Mouse (Mus musculus) adrenal gland, postnatal 36 days (tissue): ENCODE results near the gene Srf. TPM values are rescaled to one million over a fixed set of nuclear protein-coding genes. Genes with fewer than 3 reads are reported as not detected.
"Not testable (repeated sequence)": the region's sequence is repeated elsewhere in the genome, so short reads cannot be mapped to it uniquely, and the experiment has no call there.

Experiments
- DNase-seq, 2 experiments: peaks; one replicate each; pipeline ENCODE4 v3.0.0; 2021; ENCODE audit warnings: mixed read lengths in 1 of 2
- long read RNA-seq, 2 experiments: library from polyadenylated mRNA; stranded (forward); transcript quantifications; one replicate each; pipeline ENCODE4 v2.0.0; 2021; ENCODE audit warnings: borderline sequencing depth in 2 of 2
- total RNA-seq, 2 experiments: library from RNA; stranded (reverse); gene quantifications; 2 replicates each; pipeline ENCODE4 v1.2.3; 2021

Gene Srf
- total RNA-seq, result 10 to 100 TPM; 43.1 to 46.5 TPM
- long read RNA-seq, experiment 1, partial matches to known transcripts, result 4 of 16 reads
- long read RNA-seq, experiment 1, other reads (novel, unspliced or antisense), result 5 of 16 reads
- long read RNA-seq, experiment 2, partial matches to known transcripts, result 2 of 9 reads
- long read RNA-seq, experiment 2, other reads (novel, unspliced or antisense), result 3 of 9 reads

DNA sequence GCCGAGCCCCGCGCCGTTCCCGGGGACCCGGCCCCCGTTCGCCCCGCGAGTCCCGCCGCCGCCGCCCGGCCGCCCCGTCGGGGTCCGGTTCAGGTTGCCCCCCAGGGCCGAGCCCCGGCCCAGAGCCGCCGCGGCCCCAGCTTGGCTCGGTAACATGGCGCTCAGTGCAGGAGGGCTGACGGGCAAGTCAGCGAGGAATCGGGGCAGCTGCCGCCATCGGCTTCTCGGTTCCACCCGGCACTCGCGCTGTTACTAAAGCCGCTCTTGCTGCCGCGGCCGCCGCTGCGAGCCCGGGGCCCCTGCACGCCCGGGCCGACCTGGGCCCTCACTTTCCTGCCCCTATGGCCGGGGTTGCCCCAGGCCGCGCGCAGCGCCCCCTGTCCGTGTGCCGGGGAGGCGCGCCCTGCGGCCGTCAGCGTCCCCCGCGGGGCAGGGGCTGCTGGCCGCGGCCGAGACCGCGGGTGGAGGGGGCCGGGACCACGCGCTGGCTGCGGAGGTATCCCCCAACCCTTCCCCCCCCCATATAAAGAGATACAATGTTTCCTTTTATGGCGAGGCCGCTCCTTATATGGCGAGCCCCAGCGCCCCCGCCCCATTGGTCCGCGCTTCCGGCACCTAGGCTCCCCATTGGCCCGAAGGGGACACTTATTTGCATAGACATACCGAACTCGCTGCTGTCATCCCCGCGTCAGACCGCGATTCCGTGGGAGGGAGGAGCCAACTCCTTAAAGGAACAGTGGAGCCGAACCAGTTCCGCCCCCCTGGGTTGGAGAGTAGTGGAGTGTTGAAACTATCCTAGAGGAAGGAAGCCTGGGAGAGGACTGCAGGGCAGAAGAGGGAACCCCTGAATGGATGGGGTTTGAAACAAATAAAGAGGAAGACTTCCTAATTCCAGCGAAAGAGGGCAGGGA lies at the start of gene Srf:
Srf (minus strand) TSS at position 503 of the 911 bp plus-strand sequence.
- DNase-seq, result peak; percentile 97 to 98

DNA sequence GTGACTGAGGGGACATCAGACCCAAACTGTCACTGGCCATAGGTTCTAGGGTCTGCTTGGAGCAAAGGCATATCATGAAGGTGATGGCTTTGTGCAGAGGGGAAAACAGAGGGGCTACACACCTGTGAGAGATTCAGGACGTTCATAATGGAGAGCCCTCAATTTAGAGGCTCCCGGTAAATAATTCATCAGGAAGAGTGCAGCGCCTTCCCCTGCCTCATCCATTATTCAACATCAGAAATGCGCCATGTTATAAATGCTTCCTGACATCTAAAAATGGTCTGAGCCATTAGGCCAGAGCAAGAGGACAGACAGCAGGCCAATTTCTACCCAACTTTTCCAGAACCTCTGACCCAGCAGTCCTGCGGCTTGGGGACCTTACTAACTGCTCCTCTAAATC lies 49.2 kb upstream of the Srf start:
- DNase-seq, result no peak

DNA sequence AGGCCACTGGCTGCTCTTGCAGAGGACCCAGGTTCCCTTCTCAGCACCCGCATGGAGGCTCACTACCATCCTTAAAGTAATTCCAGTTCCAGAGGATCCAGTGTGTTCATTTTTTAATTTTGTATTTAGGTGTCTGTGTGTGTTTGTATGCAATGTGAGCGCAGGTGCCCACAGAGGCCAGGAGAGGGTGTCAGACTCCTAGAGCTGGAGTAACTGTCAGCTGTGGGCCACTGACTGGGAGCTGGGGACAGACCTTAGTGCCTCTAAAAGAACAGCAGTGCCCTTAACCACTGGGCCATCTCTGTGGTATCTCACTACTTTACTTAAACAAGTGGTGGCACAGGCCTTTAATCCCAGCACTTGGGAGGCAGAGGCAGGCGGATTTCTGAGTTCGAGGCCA lies 47.3 kb upstream of the Srf start:
- DNase-seq, result no peak

DNA sequence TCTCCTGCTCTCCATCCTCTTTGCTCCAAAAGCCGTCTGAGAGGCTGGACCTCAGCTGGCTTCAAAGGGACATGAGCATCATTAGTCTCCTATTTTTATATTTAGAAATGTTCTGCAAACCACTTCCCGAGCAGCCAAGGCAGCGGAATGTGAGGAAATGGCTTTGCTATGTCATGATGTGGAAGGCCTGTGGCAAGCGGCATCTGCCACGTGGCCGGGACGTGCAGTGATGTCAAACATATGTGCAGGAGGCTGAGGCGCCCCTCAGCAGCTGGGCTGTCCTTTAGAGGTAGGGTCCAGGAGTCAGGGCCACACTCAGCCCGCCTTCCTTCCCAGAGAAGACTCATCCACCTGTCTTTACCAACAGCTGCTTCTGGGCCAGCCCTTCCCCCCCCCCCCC lies 46.2 kb upstream of the Srf start:
- DNase-seq, result no peak

DNA sequence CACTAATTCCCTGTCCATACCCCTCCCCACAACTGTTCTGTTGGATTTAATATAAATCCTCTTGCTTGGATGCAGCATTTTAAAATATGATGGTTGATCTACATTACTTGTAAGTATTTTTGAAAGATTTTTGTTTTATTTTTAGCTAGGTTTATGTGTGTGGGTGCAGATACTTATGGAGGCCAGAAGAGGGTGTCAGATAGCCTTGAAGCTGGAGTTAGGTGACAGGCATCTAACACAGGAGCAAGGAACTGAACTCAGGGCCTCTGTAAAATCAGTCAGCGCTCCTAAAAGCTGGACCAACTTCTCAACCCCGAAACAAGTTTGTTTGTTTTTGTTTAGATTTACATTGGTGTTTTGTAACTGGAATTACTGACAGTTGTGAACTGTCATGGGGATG lies 44.6 kb upstream of the Srf start:
- no peak for DNase-seq

DNA sequence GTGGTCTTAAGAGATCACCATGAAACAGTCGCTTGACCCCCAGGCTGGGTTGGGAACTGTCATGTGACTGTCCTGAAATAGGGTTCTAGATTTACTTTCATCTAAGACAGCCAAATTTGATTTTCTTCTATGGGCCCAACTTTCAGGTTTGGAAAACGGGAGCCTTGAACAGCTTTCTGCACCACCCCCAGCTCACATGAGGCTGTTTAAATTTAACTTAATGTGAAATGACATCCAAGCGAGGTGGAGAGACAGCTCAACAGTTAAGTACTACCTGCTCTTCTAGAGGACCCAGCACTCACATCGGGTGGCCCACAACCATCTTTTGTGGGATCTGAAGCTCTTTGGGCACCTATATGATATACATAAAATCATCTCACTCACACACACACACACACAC lies 43.0 kb upstream of the Srf start:
- no peak for DNase-seq

DNA sequence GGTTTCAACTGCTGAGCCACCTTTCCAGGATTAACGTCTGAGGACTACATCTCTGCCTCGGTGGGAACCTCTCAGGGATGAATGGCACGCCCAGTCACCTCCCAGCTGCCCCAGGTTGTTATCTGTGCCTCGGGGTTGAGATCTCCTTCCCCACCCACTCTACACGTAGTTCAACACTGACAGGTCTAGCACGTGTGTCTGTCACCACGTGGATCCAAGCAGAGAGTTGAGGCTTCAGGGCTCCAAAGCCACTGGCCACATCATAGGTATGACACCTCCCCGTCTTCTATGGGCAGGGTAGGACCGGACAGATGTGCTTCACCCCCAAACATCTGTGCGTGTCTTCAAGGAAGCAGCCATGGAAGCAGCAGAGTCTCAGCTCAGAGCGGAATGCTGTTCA lies 42.0 kb upstream of the Srf start:
- DNase-seq, result no peak

DNA sequence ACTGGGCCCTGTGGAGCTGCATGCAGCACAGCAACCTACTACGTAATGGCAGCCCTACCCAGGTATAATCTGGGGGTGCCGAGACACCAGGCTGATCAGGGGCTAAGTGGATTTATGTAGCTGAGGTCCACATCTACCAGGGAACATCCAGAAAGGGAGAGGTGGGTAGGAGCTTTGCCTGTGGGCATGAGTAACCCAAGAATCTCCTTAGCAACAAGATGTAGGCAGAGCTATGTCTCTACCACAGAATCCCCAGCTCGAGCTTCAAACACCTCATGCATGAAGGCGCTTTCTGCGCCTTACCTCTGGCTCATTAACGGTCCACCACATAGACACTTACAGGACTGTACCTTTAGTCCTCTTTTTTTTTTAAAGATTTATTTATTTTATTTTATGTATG lies 39.4 kb upstream of the Srf start:
- DNase-seq, result no peak

DNA sequence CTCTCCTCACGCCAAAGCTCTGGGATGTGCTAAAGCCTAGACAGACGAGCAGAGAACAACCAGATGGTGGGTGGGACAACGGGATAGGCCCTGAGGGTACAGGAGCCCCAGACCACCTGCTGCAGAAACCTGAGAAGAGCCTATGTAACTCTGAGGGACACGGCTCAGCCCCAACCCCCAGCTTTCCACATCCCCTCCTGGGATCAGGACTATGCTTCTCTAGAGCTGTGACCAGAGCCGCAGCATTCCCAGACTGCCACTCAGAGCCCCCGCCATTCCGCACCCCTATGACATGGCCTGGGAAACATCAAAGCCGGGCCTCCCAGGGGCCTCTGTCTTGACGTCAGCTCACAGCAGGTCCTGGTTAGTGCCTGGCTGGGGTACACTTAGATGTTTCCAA lies 38.6 kb upstream of the Srf start:
- no peak for DNase-seq

DNA sequence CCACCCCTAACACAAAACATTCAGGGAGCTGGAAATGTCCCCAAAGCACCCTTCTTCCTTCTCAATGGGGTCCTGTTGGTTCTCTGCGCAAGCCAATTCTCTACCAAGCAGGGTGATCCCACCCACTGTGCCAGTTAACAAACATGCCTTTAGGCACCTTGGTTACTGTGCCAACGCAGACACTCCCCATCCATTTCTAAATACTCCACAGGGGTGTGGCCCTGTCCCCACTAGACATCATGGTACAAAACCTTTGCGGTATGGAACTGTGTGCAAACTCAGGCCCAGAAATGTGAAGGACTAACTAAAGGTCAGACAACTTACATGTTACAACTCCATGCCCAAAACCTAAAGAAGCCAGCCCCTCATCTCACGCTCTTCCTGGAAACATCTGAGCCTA lies 37.1 kb upstream of the Srf start:
- no peak for DNase-seq

DNA sequence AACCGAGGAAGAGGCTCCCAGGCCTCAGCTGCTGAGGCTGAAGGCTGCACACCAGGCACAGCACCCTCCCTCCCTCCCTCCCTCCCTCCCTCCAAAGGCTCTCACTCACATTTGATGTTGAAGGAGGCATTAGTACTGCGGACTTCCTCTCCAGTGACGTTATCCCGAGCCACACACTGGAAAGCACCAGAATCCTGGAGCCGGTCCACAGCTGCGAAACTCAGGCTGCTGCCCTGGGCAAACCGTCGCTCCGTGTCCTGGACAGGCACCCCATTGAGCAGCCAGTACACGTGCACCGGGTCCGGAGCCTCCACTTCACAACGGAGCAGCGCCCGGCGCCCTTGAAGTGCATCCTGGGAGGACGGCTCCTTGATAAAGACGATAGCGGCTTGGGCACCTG lies 35.4 kb upstream of the Srf start:
- DNase-seq, result peak in 1 of 2 experiments; percentile 22

DNA sequence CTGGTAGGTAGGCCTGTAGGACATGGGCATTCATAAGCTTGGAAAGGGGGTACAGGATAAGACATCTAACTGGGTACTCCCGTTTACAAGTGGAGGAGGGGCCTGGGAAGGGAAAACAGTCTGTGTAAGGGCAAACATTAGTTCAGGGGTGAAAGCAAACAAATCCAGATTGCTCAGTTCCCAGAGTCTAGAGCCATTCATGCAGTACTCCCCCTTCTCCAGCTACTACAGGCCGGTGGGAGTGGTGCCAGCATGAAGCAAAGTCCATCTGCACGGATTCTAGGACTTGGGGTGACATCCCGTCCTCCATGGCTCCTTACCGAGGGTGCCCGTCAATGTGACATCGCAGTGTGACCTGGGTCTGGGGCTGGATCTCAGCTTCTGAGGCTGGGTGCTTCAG lies 34.5 kb upstream of the Srf start:
- DNase-seq, result no peak

DNA sequence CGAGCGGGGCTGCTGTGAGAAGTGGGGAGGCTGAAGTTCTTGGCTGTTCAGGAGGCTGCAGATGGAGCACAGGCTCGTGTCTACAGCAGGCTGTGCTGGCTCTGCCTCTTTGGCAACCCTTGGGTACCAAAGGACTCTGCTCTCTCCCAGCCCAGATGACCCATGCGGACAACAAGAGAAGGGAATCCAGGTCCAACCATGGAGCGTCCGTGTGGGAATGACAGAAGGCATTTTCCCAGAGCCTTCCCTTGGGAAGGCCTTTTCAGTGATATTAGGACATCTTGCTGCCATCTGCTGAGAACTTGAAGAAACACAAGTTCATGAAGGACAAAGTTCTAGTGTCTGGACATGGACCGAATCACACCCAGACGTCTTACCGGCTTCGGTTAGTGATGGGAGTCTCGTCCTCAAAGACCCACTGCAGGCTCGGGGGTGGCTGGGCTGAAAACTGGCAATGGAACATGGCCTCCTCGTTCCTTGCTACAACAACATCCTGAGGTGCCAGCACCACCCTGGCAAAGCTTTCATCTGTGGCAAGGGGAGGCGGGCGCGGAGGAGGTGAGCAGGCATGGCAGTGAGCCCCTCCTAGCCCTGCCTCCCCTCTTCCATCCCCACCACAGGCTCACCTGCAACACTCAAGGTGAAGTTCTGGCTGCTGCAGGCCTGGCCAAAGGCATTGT lies 33.8 kb upstream of the Srf start:
- no peak for DNase-seq

DNA sequence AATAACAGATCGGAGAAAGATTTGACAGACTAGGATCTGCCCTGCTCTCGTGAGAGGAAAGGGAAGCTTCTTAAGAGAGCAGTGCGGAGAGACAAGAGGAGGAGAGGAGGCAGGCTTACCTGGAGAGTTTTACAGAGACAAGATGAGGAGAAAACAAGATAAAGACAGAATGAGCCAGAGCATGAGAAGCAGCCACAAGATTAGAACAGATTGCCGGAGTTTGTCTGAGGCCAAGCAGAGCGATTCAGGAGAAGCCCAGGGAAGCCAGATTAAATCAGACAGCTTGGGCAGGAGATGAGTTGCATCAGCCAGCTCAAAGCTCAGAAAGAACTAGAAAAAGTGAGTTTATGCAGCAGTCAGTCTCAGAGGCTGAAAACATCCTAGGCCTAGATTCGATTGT lies 32.9 kb upstream of the Srf start:
- no peak for DNase-seq

DNA sequence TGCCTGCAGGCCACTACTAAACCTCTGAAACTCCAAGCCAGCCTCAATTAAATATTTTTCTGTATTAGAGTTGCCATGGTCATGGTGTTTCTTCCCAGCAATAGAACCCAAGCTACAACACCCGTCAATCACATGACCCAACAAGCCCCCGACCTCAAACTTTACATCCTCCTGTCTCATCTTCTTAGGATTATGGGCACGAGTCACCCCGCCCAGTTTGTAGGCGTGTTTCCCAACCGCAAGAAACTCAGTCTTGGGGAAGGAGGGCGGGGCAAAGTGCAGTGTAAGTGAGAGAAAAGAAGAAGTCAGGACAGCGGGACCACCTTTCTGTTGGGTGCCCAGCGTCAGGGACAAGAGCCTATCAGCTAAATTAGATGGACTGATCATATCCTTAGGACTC lies 32.2 kb upstream of the Srf start:
- no peak for DNase-seq

DNA sequence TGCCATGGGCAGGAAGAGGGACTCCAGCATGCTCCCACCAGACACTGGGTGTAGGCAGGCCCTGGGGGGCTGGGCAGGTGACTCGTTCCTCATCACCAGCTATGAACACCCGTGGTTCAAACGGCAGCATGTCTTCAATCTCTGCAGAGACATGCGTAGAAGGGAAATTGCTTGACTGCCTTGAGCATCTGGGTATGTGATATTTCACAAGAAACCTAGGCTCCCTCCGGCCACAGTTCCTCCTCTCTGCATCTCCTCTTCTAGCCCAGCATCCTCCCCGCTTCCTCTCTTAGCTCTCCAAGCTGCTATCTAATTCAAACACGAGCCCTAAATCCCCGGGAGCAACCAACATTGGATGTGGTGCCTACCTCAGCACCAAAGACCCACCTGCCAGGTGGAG lies 30.4 kb upstream of the Srf start:
- DNase-seq, result no peak

DNA sequence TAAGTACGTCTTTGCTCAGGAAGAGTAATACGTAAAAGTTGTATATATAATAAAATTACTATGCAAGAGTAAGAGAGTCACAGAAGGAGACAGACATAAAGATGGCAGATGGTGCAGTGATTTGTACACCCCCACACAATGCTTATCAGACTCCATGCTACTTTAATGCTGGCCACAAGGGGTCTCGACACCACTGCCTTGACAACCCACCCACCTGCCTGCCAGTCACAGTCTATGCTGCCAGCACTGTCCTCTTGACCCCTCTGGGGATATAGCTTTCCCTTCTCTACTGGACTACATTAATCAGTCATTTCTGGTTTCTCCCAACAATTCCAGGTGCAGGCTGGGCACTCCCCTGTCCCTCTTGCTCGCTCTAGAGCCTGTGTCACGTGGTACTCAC lies 22.7 kb upstream of the Srf start:
- no peak for DNase-seq

DNA sequence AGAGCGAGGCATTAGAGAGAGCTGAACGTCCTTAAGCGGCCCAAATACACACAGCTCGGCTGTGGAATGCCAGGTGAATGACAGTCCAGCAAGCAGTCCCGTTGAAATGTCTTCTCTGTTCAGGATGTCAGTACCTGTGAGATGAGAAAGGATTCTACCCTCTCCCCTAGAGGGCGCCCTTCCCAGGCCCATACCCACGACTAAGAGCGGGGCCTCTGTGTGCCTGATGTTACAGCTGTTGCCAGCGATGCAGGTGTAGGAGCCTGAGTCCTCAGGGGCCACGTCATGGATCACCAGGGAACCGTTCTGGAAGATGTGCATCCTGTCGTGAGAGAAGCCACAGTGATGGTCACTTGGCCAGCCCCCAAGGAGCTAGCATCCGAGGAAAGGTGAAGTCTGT lies 20.1 kb upstream of the Srf start:
- peak; percentile 14 to 52 for DNase-seq

DNA sequence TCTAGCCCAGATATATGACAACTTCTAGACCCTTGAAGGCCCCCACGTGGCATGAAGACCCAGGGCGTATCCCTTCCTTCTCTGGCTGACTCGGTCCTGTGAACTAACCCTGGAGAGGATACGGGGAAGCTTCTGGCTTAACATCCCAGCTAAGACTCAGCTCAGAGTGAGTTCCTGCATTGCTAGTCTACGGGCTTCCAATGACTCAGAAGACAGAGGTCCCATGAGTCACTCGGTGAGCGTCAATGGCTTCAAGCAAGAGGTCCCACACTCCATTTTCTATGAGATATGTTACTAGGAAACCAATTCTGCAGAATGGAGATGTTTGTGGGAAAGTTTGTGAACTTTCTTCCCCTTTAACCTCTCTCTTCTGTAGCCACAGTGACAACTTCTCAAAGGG lies 18.6 kb upstream of the Srf start:
- peak; percentile 33 to 35 for DNase-seq

DNA sequence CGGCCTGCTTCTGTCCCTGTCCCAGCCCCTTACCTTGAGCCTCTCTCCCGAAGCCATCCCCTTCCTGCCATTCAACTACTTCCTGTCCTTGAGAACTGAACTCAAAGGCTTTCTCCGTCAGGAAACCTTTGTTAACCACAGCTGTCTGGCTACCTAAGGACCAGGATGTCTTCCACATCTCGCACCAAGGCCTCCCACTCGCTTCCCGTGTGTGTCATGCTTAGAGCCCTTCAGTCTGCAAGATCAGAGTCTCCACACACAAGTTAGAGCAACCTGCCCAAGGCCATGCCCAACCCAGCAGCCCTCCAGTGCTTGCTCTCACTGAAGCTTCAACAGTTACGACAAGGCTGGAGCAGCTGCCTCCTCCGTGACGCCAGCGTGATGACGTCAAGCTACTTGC lies 15.0 kb upstream of the Srf start:
- peak in 1 of 2 experiments; percentile 25 for DNase-seq

DNA sequence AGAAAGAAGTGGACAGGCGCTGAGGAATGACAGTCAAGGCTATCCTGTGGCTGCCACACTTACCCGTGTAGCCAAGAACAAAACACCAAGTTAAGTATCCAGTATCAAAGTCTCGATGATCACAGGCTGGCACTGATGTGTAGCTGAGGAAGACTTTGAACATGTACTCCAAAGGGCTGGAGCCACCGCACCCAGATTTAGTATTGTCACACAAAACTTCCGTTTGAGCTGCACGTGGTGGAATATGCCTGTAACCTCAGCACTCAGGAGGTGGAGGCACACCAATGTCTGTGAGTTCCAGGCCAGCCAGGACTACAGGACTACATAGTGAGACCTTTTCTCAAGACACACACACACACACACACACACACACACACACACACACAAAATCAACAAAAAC lies 3.2 kb upstream of the Srf start:
- no peak for DNase-seq

DNA sequence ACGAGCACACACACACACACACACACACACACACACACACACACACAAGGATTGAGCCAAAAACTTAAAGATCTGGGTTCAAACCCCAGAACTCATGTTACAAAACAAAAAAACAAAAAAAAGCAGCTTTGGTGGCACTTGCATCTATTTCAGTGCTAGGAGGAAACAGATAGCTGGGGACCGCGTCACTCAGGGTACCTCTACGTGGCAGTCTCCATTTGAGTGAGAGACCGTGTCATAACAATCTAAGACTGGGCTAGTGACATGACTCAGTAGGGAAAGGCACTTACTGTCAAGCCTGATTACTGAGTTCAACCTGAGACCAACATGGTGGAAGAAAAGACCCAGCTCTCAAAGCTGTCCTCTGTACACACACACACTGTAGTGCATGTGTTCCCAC lies 2.2 kb upstream of the Srf start:
- no peak for DNase-seq

DNA sequence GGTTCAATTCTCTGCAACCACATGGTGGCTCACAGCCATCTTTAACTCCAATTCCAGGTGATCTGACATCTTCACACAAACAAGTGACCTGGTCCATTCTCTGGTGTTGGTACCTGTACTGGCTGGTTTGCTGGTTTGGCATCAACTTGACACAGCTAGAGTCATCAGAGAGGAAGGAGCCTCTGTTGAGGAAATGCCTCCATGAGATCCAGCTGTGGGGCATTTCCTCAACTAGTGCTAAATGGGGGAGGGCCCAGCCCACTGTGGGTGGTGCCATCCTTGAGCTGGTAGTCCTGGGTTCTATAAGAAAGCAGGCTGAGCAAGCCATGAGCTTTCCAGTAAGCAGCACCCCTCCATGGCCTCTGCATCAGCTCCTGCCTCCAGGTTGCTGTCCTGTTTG lies 1.3 kb upstream of the Srf start:
- DNase-seq, result not testable (repeated sequence)

DNA sequence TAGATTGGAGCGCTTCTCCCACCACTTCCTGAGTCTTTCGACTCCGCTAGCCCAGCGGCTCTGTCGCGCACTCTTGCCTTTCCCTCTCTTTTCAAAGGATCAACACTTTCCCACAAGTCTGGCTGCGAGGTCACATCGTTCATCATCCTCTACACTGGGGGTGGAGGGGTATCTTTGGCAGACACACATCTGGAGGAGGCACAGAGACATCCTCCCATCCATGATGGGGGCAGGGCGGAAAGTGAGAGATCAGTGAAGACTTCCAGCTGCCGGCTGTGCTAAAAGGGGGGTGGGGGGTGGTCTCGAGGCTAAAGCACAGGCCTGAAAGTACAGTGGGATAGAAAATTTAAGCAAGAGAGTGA lies 590 bp upstream of the Srf start:
- peak; percentile 26 to 59 for DNase-seq
